Mouse (Mus musculus): ENCODE data around the gene Myoz1. TPM values are rescaled to one million over a fixed set of nuclear protein-coding genes. Genes with fewer than 3 reads are reported as not detected.

The Myoz1 gene
- polyA plus RNA-seq, 1 experiment, result not detected

DNA sequence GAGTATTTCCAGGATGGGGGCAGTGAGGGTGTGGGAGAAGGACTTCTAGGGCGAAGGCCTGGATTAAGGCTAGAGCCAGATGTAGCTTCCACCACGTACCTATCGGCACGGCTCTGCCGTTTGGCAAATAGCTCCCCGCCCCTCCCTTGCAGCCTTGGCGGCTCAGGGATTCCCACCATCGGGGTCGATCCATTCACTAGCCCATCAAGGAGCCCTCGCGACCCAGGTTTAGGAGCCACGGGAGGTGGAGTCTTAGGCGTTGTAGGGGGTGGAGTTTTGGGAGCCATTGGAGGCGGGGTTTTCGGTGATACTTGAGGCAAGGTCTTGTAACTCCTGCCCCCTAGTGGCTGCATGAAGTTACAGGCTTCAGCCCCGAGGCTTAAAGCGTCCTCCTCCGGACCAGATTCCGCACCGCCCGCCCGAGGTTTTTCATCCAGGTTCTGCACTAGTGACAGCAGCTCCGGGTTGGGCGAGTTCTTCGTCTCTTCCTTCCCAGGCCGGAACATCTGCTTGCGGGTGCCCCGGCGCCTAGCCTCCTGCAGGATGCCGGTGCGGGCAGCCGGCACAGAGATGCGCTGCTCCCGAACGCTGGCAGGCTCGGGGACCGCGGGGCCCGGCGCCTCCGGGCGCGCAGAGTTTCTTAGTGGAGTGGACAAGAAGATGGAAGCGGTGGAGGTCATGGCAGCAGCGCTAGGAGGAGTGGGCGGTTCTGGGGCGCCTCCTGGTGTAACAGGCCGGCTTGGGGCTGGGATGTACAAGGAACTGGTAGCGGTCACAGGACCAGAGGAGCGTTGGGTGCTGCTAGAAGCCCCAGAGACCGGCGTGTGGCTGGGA lies 4.7 kb upstream of the Myoz1 start:
- Histone ChIP-seq H3K4me3 (replicated peaks) (peak overlapping the region; percentile 93), H3K36me3 (replicated peaks; ENCODE audit: low read length) (no peaks in the 10 kb centered on the region), H3K9me3 (no peaks in the 10 kb centered on the region), H3K4me1 (peaks cover 57% of the 10 kb centered on the region), H3K27me3 (replicated peaks) (peaks cover 45% of the 10 kb centered on the region)
- TF ChIP-seq FLI1 (IDR thresholded peaks at IDR 0.05; ENCODE audit: low read length) (no peak), GATA1 (IDR thresholded peaks at IDR 0.05; ENCODE audit: borderline replicate concordance, low read length) (no peak)

GRCm38 (mm10) chr14:20659687-20660086 lies 3.3 kb upstream of the Myoz1 start:
- Histone ChIP-seq H3K4me1 (peaks cover 71% of the 10 kb centered on the region), H3K27me3 (replicated peaks) (peaks cover 35% of the 10 kb centered on the region), H3K4me3 (replicated peaks) (no peak overlapping the region), H3K36me3 (replicated peaks; ENCODE audit: low read length) (no peaks in the 10 kb centered on the region), H3K9me3 (no peaks in the 10 kb centered on the region)
- TF ChIP-seq GATA1 (IDR thresholded peaks at IDR 0.05; ENCODE audit: borderline replicate concordance, low read length) (no peak), FLI1 (IDR thresholded peaks at IDR 0.05; ENCODE audit: low read length) (no peak)

DNA sequence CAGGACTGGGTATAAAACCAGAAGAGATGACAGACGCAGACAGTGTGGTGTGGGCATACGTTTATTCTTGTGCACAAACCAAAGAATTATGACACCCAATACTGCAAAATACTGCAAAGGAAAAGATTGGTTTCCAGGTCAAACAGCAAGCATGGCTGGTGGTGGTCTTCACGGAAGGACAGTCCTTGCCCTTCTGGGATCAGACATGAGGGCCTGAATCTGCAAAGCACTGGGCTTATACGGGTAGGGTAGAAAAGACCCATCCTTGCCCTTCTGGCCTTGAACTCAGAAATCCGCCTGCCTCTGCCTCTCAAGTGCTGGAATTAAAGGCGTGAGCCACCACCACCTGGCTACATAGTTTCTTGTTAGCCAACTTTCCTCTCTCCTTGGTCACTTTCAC lies 2.6 kb upstream of the Myoz1 start:
- H3K4me1 ChIP-seq, result peaks cover 67% of the 10 kb centered on the region
- H3K4me3 ChIP-seq (replicated peaks), result no peak overlapping the region
- H3K9me3 ChIP-seq, result no peaks in the 10 kb centered on the region
- no peak for TF ChIP-seq FLI1 (IDR thresholded peaks at IDR 0.05; ENCODE audit: low read length)
- no peak for TF ChIP-seq GATA1 (IDR thresholded peaks at IDR 0.05; ENCODE audit: borderline replicate concordance, low read length)
- no peaks in the 10 kb centered on the region for H3K36me3 ChIP-seq (replicated peaks; ENCODE audit: low read length)
- H3K27me3 ChIP-seq (replicated peaks), result peaks cover 28% of the 10 kb centered on the region

DNA sequence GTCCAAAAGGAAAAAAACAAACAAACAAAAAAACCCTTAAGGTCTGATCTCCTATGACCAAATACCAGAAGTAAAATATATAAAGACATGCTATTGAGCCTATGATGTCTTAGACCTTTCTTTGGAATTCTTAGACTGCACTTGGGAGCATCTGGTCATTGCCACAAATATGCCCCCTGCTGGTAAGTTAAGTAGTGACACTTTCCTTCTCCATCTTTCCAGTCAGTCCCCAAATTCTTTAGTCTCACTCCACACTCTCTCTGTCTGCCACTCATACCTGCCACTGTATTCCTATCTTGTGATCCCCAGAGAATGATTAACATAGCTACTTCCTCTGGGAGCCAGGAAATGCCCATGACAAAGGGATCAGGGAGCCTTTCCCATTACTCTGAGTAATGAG lies 2.0 kb upstream of the Myoz1 start:
- Histone ChIP-seq H3K4me1 (peaks cover 61% of the 10 kb centered on the region), H3K9me3 (no peaks in the 10 kb centered on the region), H3K27me3 (replicated peaks) (peaks cover 22% of the 10 kb centered on the region), H3K36me3 (replicated peaks; ENCODE audit: low read length) (no peaks in the 10 kb centered on the region), H3K4me3 (replicated peaks) (no peak overlapping the region)
- TF ChIP-seq GATA1 (IDR thresholded peaks at IDR 0.05; ENCODE audit: borderline replicate concordance, low read length), result no peak
- no peak for TF ChIP-seq FLI1 (IDR thresholded peaks at IDR 0.05; ENCODE audit: low read length)

DNA sequence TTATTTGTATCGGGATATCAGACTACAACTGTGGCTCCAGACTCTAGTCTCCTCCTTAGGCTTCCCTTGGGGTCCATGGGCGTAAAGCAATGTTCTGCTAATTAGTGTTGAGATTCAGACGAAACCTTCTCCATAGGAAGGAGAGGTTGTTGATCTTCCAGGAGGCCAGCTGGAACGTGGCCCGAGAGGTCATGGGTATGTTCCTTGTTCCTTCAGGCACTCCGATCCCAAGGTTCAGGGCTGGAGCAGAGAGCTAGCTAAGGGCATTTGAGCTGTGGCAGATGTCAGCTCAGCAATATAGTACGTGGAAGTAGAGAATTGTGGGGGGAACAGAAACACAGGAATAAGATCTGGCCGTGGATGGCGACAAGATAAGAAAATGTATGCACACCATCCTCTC lies 609 bp downstream of the Myoz1 start:
- H3K27me3 ChIP-seq (replicated peaks), result peaks cover 2% of the 10 kb centered on the region
- H3K36me3 ChIP-seq (replicated peaks; ENCODE audit: low read length), result no peaks in the 10 kb centered on the region
- TF ChIP-seq FLI1 (IDR thresholded peaks at IDR 0.05; ENCODE audit: low read length) (no peak), GATA1 (IDR thresholded peaks at IDR 0.05; ENCODE audit: borderline replicate concordance, low read length) (no peak)
- no peak overlapping the region for H3K4me3 ChIP-seq (replicated peaks)
- H3K9me3 ChIP-seq, result no peaks in the 10 kb centered on the region
- H3K4me1 ChIP-seq, result peaks cover 55% of the 10 kb centered on the region

GRCm38 (mm10) chr14:20654690-20655421 lies 1.5 kb downstream of the Myoz1 start:
- no peak overlapping the region for H3K4me3 ChIP-seq (replicated peaks)
- no peak for TF ChIP-seq GATA1 (IDR thresholded peaks at IDR 0.05; ENCODE audit: borderline replicate concordance, low read length)
- TF ChIP-seq FLI1 (IDR thresholded peaks at IDR 0.05; ENCODE audit: low read length), result no peak
- H3K36me3 ChIP-seq (replicated peaks; ENCODE audit: low read length), result no peaks in the 10 kb centered on the region
- peaks cover 48% of the 10 kb centered on the region for H3K4me1 ChIP-seq
- no peaks in the 10 kb centered on the region for H3K9me3 ChIP-seq
- H3K27me3 ChIP-seq (replicated peaks), result peaks cover 2% of the 10 kb centered on the region

GRCm38 (mm10) chr14:20651722-20652256 lies 4.6 kb downstream of the Myoz1 start:
- no peaks in the 10 kb centered on the region for H3K9me3 ChIP-seq
- TF ChIP-seq FLI1 (IDR thresholded peaks at IDR 0.05; ENCODE audit: low read length), result no peak
- no peak for TF ChIP-seq GATA1 (IDR thresholded peaks at IDR 0.05; ENCODE audit: borderline replicate concordance, low read length)
- H3K4me1 ChIP-seq, result peaks cover 54% of the 10 kb centered on the region
- peaks cover 2% of the 10 kb centered on the region for H3K27me3 ChIP-seq (replicated peaks)
- no peak overlapping the region for H3K4me3 ChIP-seq (replicated peaks)
- H3K36me3 ChIP-seq (replicated peaks; ENCODE audit: low read length), result no peaks in the 10 kb centered on the region

DNA sequence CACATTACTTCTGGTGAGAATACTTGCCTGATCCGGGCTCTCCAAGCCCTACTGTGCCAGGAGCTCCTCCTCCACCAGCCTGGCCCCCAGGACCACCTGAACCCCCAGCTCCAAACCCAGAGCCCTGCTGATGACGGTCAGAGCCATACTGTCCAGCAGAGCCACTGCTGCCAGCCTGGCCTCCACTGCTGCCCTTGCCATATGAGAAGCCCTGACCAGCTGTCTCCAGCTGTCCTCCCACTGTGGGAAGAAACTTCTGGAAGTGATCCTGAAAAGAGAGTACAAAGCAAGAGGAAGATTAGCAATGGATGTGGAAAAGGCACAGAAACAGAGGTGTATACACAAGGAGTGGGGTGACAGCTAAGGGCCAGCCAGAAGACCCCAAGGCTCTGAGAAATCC lies 5.3 kb downstream of the Myoz1 start:
- H3K9me3 ChIP-seq, result no peaks in the 10 kb centered on the region
- TF ChIP-seq GATA1 (IDR thresholded peaks at IDR 0.05; ENCODE audit: borderline replicate concordance, low read length) (no peak), FLI1 (IDR thresholded peaks at IDR 0.05; ENCODE audit: low read length) (no peak)
- H3K27me3 ChIP-seq (replicated peaks), result peaks cover 2% of the 10 kb centered on the region
- no peaks in the 10 kb centered on the region for H3K36me3 ChIP-seq (replicated peaks; ENCODE audit: low read length)
- peaks cover 56% of the 10 kb centered on the region for H3K4me1 ChIP-seq
- no peak overlapping the region for H3K4me3 ChIP-seq (replicated peaks)

DNA sequence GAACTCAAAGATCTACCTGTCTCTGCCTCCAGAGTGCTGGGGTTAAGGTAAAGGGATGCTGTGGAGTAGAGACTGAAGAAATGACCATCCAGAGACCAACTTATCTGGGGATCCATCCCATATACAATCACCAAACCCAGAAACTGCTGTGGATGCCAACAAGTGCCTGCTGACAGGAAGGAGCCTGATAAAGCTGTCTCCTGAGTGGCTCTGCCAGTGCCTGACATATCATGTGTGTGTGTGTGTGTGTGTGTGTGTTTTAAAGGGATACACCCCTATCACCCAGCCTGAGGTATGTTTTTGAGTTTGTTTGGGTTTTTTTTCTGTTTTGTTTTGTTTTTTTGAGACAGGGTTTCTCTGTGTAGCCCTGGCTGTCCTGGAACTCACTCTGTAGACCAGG lies 10.0 kb downstream of the Myoz1 start:
- Histone ChIP-seq H3K36me3 (replicated peaks; ENCODE audit: low read length) (no peaks in the 10 kb centered on the region), H3K4me1 (peaks cover 54% of the 10 kb centered on the region), H3K4me3 (replicated peaks) (no peak overlapping the region), H3K9me3 (no peaks in the 10 kb centered on the region), H3K27me3 (replicated peaks) (no peaks in the 10 kb centered on the region)
- TF ChIP-seq GATA1 (IDR thresholded peaks at IDR 0.05; ENCODE audit: borderline replicate concordance, low read length) (no peak), FLI1 (IDR thresholded peaks at IDR 0.05; ENCODE audit: low read length) (no peak)

GRCm38 (mm10) chr14:20645547-20645946 lies 10.8 kb downstream of the Myoz1 start:
- Histone ChIP-seq H3K9me3 (no peaks in the 10 kb centered on the region), H3K4me3 (replicated peaks) (no peak overlapping the region), H3K27me3 (replicated peaks) (no peaks in the 10 kb centered on the region), H3K36me3 (replicated peaks; ENCODE audit: low read length) (no peaks in the 10 kb centered on the region), H3K4me1 (peaks cover 50% of the 10 kb centered on the region)
- TF ChIP-seq GATA1 (IDR thresholded peaks at IDR 0.05; ENCODE audit: borderline replicate concordance, low read length) (no peak), FLI1 (IDR thresholded peaks at IDR 0.05; ENCODE audit: low read length) (no peak)

All from megakaryocyte, embryonic 14.5 days (primary cell).